8 mouse cellular contexts compared by ENCODE assay signal in the genomic region with DNA sequence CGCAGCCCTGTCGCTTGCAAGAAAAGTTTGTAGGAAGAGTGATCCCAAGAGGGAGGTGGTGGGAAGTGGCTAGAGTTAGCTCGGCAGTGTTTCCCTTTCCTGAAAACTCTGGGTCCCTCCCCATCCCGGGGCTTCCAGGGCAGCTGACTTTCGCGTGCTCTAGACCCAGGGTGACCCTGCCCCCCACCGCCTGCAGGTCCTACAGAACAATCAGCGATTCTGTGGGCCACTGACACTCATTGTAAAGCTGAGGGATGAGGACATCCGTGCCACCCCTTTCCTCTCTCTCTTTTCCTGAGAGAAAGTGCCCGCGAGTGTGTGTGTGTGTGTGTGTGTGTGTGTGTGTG. TPM values are rescaled to one million over a fixed set of nuclear protein-coding genes. Genes with fewer than 3 reads are reported as not detected.
DNase-seq lines count a peak whose midpoint lies in the region; ATAC-seq and TF ChIP-seq lines count a peak whose summit lies in the region.

No protein-coding gene starts in this region.

- peaks cover 62% of the 10 kb centered on the region for H3K4me1 ChIP-seq in lung, embryonic 15.5 days
- peaks cover 4% of the 10 kb centered on the region; the same call in 1 of the 2 replicates for H3K4me1 ChIP-seq in hindbrain, embryonic 11.5 days (replicated peaks; ENCODE audit: control insufficient read depth, insufficient read depth, low read length)
- peaks cover 11 to 29% of the 10 kb centered on the region in 2 experiments; a peak in 3 of 4 replicates for H3K4me1 ChIP-seq in liver, embryonic 14.5 days (replicated peaks; ENCODE audit: control insufficient read depth in 2 of 2, insufficient read depth in 2 of 2, low read length in 1 of 2)
- H3K4me1 ChIP-seq in stomach, postnatal 0 days (replicated peaks; ENCODE audit: control insufficient read depth, insufficient read depth), result peaks cover 21% of the 10 kb centered on the region

- WGBS in lung, embryonic 15.5 days, result 0% methylated on average over 11 of the region's 11 CpGs
- WGBS in hindbrain, embryonic 11.5 days, result 0% methylated on average over 11 of the region's 11 CpGs
- WGBS in liver, embryonic 14.5 days (ENCODE audit: insufficient replicate concordance), result under 1% methylated on average over 11 of the region's 11 CpGs
- WGBS in stomach, postnatal 0 days, result 0% methylated on average over 11 of the region's 11 CpGs

- peak; percentile 19 for DNase-seq in cerebellum, adult 11-12 months
- no peak for DNase-seq in cerebellum, postnatal 4 days (ENCODE audit: low spot score in 2 of 2)
- no peak for DNase-seq in lung, postnatal 14 days
- no peak for DNase-seq in hindbrain, embryonic 11.5 days (ENCODE audit: low spot score)
- DNase-seq in liver, embryonic 14.5 days (ENCODE audit: low read depth in 3 of 3, low spot score in 3 of 3), result no peak
- no peak for DNase-seq in stomach, postnatal 0 days (ENCODE audit: low spot score)
- no peak for DNase-seq in thymus, postnatal 14 days

- H3K9ac ChIP-seq in lung, embryonic 15.5 days, result peak overlapping the region; percentile 80
- peak overlapping the region; percentile 38 for H3K9ac ChIP-seq in hindbrain, embryonic 11.5 days (ENCODE audit: low read depth, low read length)
- H3K9ac ChIP-seq in liver, embryonic 14.5 days (replicated peaks), result peak overlapping the region; percentile 92
- H3K9ac ChIP-seq in stomach, postnatal 0 days (ENCODE audit: low read length), result peak overlapping the region; percentile 73

- H3K27ac ChIP-seq in lung, embryonic 15.5 days, result peak overlapping the region; percentile 97
- H3K27ac ChIP-seq in hindbrain, embryonic 11.5 days (ENCODE audit: low read depth, low read length), result no peak overlapping the region
- peak overlapping the region; percentile 69 for H3K27ac ChIP-seq in liver, embryonic 14.5 days
- H3K27ac ChIP-seq in stomach, postnatal 0 days (replicated peaks), result peak overlapping the region; percentile 93

- ATAC-seq in lung, embryonic 15.5 days (ENCODE audit: borderline replicate concordance, extremely low read depth, low FRiP score, low TSS enrichment), result peak; percentile 0; the same call in 1 of the 2 replicates
- ATAC-seq in hindbrain, embryonic 11.5 days (ENCODE audit: low FRiP score), result peak; percentile 57
- ATAC-seq in liver, embryonic 14.5 days (ENCODE audit: insufficient read depth), result peak; percentile 29
- peak; percentile 13; the same call in 1 of the 2 replicates for ATAC-seq in stomach, postnatal 0 days (ENCODE audit: low FRiP score, low TSS enrichment)

- H3K27me3 ChIP-seq in lung, embryonic 15.5 days, result no peaks in the 10 kb centered on the region
- no peaks in the 10 kb centered on the region for H3K27me3 ChIP-seq in hindbrain, embryonic 11.5 days (ENCODE audit: control insufficient read depth, insufficient read depth, low read length)
- no peaks in the 10 kb centered on the region for H3K27me3 ChIP-seq in liver, embryonic 14.5 days (ENCODE audit: control insufficient read depth, insufficient read depth, low read length)
- no peaks in the 10 kb centered on the region for H3K27me3 ChIP-seq in stomach, postnatal 0 days (ENCODE audit: control insufficient read depth, insufficient read depth, low read length)

- peak overlapping the region; percentile 66 for H3K4me2 ChIP-seq in lung, embryonic 15.5 days
- peak overlapping the region; percentile 79 for H3K4me2 ChIP-seq in hindbrain, embryonic 11.5 days (replicated peaks; ENCODE audit: low read depth, low read length)
- H3K4me2 ChIP-seq in liver, embryonic 14.5 days (ENCODE audit: low read depth), result peak overlapping the region; percentile 94
- H3K4me2 ChIP-seq in stomach, postnatal 0 days (replicated peaks; ENCODE audit: low read depth), result peak overlapping the region; percentile 74

- peak overlapping the region; percentile 68 for H3K4me3 ChIP-seq in lung, embryonic 15.5 days
- peak overlapping the region; percentile 40 for H3K4me3 ChIP-seq in hindbrain, embryonic 11.5 days (ENCODE audit: low read depth, low read length)
- peak overlapping the region; percentile 82 to 87 for H3K4me3 ChIP-seq in liver, embryonic 14.5 days (ENCODE audit: insufficient read depth in 1 of 2, low read depth in 2 of 2, low read length in 2 of 2)
- H3K4me3 ChIP-seq in stomach, postnatal 0 days (ENCODE audit: low read depth, low read length), result peak overlapping the region; percentile 55

- TF ChIP-seq EP300 in liver, embryonic 14.5 days (IDR thresholded peaks at IDR 0.05; ENCODE audit: low read depth), result no peak
- TF ChIP-seq EP300 in stomach, postnatal 0 days (optimal IDR thresholded peaks at IDR 0.05), result no peak

- H3K9me3 ChIP-seq in lung, embryonic 15.5 days, result no peaks in the 10 kb centered on the region
- no peaks in the 10 kb centered on the region for H3K9me3 ChIP-seq in hindbrain, embryonic 11.5 days (ENCODE audit: control insufficient read depth, low read length)
- no peaks in the 10 kb centered on the region for H3K9me3 ChIP-seq in liver, embryonic 14.5 days (ENCODE audit: control insufficient read depth, low read length)
- no peaks in the 10 kb centered on the region for H3K9me3 ChIP-seq in stomach, postnatal 0 days (ENCODE audit: control insufficient read depth, low read length)

- no peak for TF ChIP-seq CTCF in liver, embryonic 14.5 days (IDR thresholded peaks at IDR 0.05; ENCODE audit: low read depth)
- 0 out of 2 replicates have a peak, but pooled peaks have one; percentile 0 for TF ChIP-seq CTCF in stomach, postnatal 0 days (IDR thresholded peaks at IDR 0.05; ENCODE audit: low read depth)

- H3K36me3 ChIP-seq in lung, embryonic 15.5 days, result no peaks in the 10 kb centered on the region
- H3K36me3 ChIP-seq in hindbrain, embryonic 11.5 days (ENCODE audit: control insufficient read depth, insufficient read depth, low read length), result no peaks in the 10 kb centered on the region
- H3K36me3 ChIP-seq in liver, embryonic 14.5 days (replicated peaks; ENCODE audit: control insufficient read depth, insufficient read depth, low read depth), result no peaks in the 10 kb centered on the region
- no peaks in the 10 kb centered on the region for H3K36me3 ChIP-seq in stomach, postnatal 0 days (ENCODE audit: control insufficient read depth, insufficient read depth, low read length)

RNA-seq across cellular contexts. Expression of a gene that starts 9.5 kb away (rescaled TPM):
- polyA plus RNA-seq in lung, embryonic 15.5 days (2015; fragmentation: Nextera tagmentation; extraction: Ambion mirVana), result 275 and 280 TPM in 2 replicates
- polyA plus RNA-seq in hindbrain, embryonic 11.5 days (2014; fragmentation: Nextera tagmentation; extraction: Ambion mirVana), result 42.2 and 42.8 TPM in 2 replicates
- polyA plus RNA-seq in liver, embryonic 14.5 days (2012; rRNA removed), result 35.7 and 38.2 TPM in 2 replicates
- polyA plus RNA-seq in liver, embryonic 14.5 days (2014; fragmentation: Nextera tagmentation; extraction: Ambion mirVana), result 33.8 and 34.7 TPM in 2 replicates
- 418 and 496 TPM in 2 replicates for polyA plus RNA-seq in stomach, postnatal 0 days (2015; fragmentation: Nextera tagmentation; extraction: Ambion mirVana)

RNA-seq across cellular contexts. Expression of a gene that starts 36.6 kb away (rescaled TPM):
- polyA plus RNA-seq in lung, embryonic 15.5 days (2015; fragmentation: Nextera tagmentation; extraction: Ambion mirVana), result 79.9 and 80.0 TPM in 2 replicates
- 18.2 and 18.6 TPM in 2 replicates for polyA plus RNA-seq in hindbrain, embryonic 11.5 days (2014; fragmentation: Nextera tagmentation; extraction: Ambion mirVana)
- polyA plus RNA-seq in liver, embryonic 14.5 days (2012; rRNA removed), result 3.2 TPM in 2 replicates
- polyA plus RNA-seq in liver, embryonic 14.5 days (2014; fragmentation: Nextera tagmentation; extraction: Ambion mirVana), result 4.5 and 5.2 TPM in 2 replicates
- polyA plus RNA-seq in stomach, postnatal 0 days (2015; fragmentation: Nextera tagmentation; extraction: Ambion mirVana), result 91.1 and 92.2 TPM in 2 replicates

RNA-seq across cellular contexts. Expression of a gene that starts 49.9 kb away (rescaled TPM):
- 97.5 and 117 TPM in 2 replicates for polyA plus RNA-seq in lung, embryonic 15.5 days (2015; fragmentation: Nextera tagmentation; extraction: Ambion mirVana)
- 6.0 and 11.3 TPM in 2 replicates for polyA plus RNA-seq in hindbrain, embryonic 11.5 days (2014; fragmentation: Nextera tagmentation; extraction: Ambion mirVana)
- 0.95 and 1.3 TPM in 2 replicates for polyA plus RNA-seq in liver, embryonic 14.5 days (2012; rRNA removed)
- 1.5 and 1.7 TPM in 2 replicates for polyA plus RNA-seq in liver, embryonic 14.5 days (2014; fragmentation: Nextera tagmentation; extraction: Ambion mirVana)
- 4.2 and 6.8 TPM in 2 replicates for polyA plus RNA-seq in stomach, postnatal 0 days (2015; fragmentation: Nextera tagmentation; extraction: Ambion mirVana)

Comparison
In these comparisons a context has a peak if more than half of its experiments do, and no peak if none do; other contexts are left out.
1. ATAC-seq: peak in every context shown above with its lines; median percentile 57 in hindbrain, embryonic 11.5 days; 29 in liver, embryonic 14.5 days; 13 in stomach, postnatal 0 days; 0 in lung, embryonic 15.5 days.
2. H3K9ac ChIP-seq: peak in every context shown above with its lines; median percentile 92 in liver, embryonic 14.5 days; 80 in lung, embryonic 15.5 days; 73 in stomach, postnatal 0 days; 38 in hindbrain, embryonic 11.5 days.